Mouse (Mus musculus) heart, adult 2 months (tissue): ENCODE data around the gene Grsf1. TPM values are rescaled to one million over a fixed set of nuclear protein-coding genes. Genes with fewer than 3 reads are reported as not detected.

Experiments used
- DNase-seq, 2 experiments: peaks; one replicate each; pipeline ENCODE4 v3.0.0; 2021
- H3K27ac ChIP-seq: fragments of 200-600 bp; 2 replicates; pipeline ENCODE4 v1.8.1; 2022
- H3K27me3 ChIP-seq: fragments of 200-500 bp; 2 replicates; pipeline ENCODE4 v1.6.1; 2012; ENCODE audit warnings: mild to moderate bottlenecking, low read length, inconsistent platforms, mixed read lengths; ENCODE audit not compliant: control insufficient read depth, insufficient read depth
- H3K36me3 ChIP-seq: fragments of 200-500 bp; 2 replicates; pipeline ENCODE4 v1.6.1; 2012; ENCODE audit warnings: low read length, inconsistent platforms; ENCODE audit not compliant: control insufficient read depth, insufficient read depth
- H3K4me1 ChIP-seq: fragments of 200-500 bp; 2 replicates; pipeline ENCODE4 v1.6.1; 2011; ENCODE audit warnings: low read length; ENCODE audit not compliant: control insufficient read depth, insufficient read depth
- H3K4me3 ChIP-seq: fragments of 200-600 bp; 2 replicates; pipeline ENCODE4 v1.8.1; 2022
- H3K79me2 ChIP-seq: fragments of 200-500 bp; replicated peaks from 2 replicates; pipeline ENCODE4 v1.6.1; 2012; ENCODE audit warnings: mild to moderate bottlenecking, inconsistent platforms, low read length, moderate library complexity, mixed read lengths; ENCODE audit not compliant: control insufficient read depth, insufficient read depth
- H3K9ac ChIP-seq: fragments of 200-500 bp; 2 replicates; pipeline ENCODE4 v1.6.1; 2012; ENCODE audit warnings: low read depth, mild to moderate bottlenecking, control low read depth, inconsistent platforms, low read length, mixed read lengths
- CTCF ChIP-seq: fragments of 200-600 bp; IDR thresholded peaks from 2 replicates; pipeline ENCODE4 v1.8.1; 2022; ENCODE audit warnings: antibody characterized with exemption, mild to moderate bottlenecking, moderate library complexity
- EP300 ChIP-seq: fragments of 200-500 bp; IDR thresholded peaks from 2 replicates; pipeline ENCODE4 v1.6.1; 2011; ENCODE audit warnings: low read depth, low read length, control low read depth; ENCODE audit not compliant: insufficient read depth
- POLR2A ChIP-seq: fragments of 200-500 bp; IDR thresholded peaks from 2 replicates; pipeline ENCODE4 v1.6.1; 2011; ENCODE audit warnings: mild to moderate bottlenecking, low read depth, low read length, control low read depth; ENCODE audit not compliant: insufficient read depth
- WGBS: fragments of 180-500 bp; shearing (Covaris S2); methylation state at CpG from one replicate; pipeline ENCODE4 v1.1.7; 2018; 5-methylcytosine and 5-hydroxymethylcytosine counted together
- intact Hi-C: fragments of 180-260 bp; cut with DNase I; formaldehyde crosslinking; loops from one replicate; pipeline ENCODE4 v1.15.1; 2025
- polyA plus RNA-seq: library from polyadenylated mRNA; depleted of rRNA; stranded (reverse); fragments of >200 nt; gene quantifications from 2 replicates; pipeline ENCODE4 v1.2.3, GENCODE M21; 2012; rRNA removed
- total RNA-seq, 2 experiments: library from RNA; stranded (reverse); gene quantifications; 2 replicates each; pipeline ENCODE4 v1.2.3; 2021

Grsf1 gene
- total and polyA plus RNA-seq, 3 experiments: 63.6 to 211 (median 187) TPM

GRCm38 (mm10) chr5:88614129-88614528 is 61.8 kb downstream of the Grsf1 start:
- H3K9ac ChIP-seq: no peak overlapping the region
- TF ChIP-seq CTCF (no peak), POLR2A (no peak), EP300 (no peak)
- H3K4me3 ChIP-seq: no peak overlapping the region
- no peaks in the 10 kb centered on the region for H3K4me1 ChIP-seq
- H3K27ac ChIP-seq: no peak overlapping the region
- intact Hi-C loops: no loop called here
- H3K36me3 ChIP-seq: no peaks in the 10 kb centered on the region; the same call in 1 of the 2 replicates
- no peaks in the 10 kb centered on the region for H3K79me2 ChIP-seq
- no peaks in the 10 kb centered on the region for H3K27me3 ChIP-seq
- WGBS: 95% methylated on average over 1 of the region's 1 CpGs
- no peak for DNase-seq

Other genes with a start within 250 kb of the Grsf1 start
- gene Ambn, start 220.2 kb downstream of the Grsf1 start, total RNA-seq: not detected
- gene Ambn, start 220.2 kb downstream of the Grsf1 start, polyA plus RNA-seq: not detected in 2 replicates
- gene Enam, start 188.2 kb downstream of the Grsf1 start, total RNA-seq: not detected
- gene Enam, start 188.2 kb downstream of the Grsf1 start, polyA plus RNA-seq: not detected in 2 replicates
- gene Jchain, start 148.3 kb downstream of the Grsf1 start, total RNA-seq: under 1 TPM; 0.36 to 0.39 TPM
- 3.1 and 3.9 TPM in 2 replicates for gene Jchain, start 148.3 kb downstream of the Grsf1 start, polyA plus RNA-seq
- 10 to 100 TPM; 19.9 to 22.7 TPM for gene Utp3, start 121.7 kb downstream of the Grsf1 start, total RNA-seq
- 6.9 and 8.8 TPM in 2 replicates for gene Utp3, start 121.7 kb downstream of the Grsf1 start, polyA plus RNA-seq
- 10 to 100 TPM; 11.6 to 13.3 TPM for gene Rufy3, start 111.1 kb downstream of the Grsf1 start, total RNA-seq
- 4.7 and 7.2 TPM in 2 replicates for gene Rufy3, start 111.1 kb downstream of the Grsf1 start, polyA plus RNA-seq
- 10 to 100 TPM; 18.1 to 23.0 TPM for gene Mob1b, start 44.7 kb upstream of the Grsf1 start, total RNA-seq
- gene Mob1b, start 44.7 kb upstream of the Grsf1 start, polyA plus RNA-seq: 4.6 and 11.9 TPM in 2 replicates
- 1 to 10 TPM; 2.3 to 2.5 TPM for gene Dck, start 88.8 kb upstream of the Grsf1 start, total RNA-seq
- 1.6 and 3.0 TPM in 2 replicates for gene Dck, start 88.8 kb upstream of the Grsf1 start, polyA plus RNA-seq
- 10 to 100 TPM; 19.4 to 25.5 TPM for gene Slc4a4, start 210.6 kb upstream of the Grsf1 start, total RNA-seq
- 4.9 and 9.3 TPM in 2 replicates for gene Slc4a4, start 210.6 kb upstream of the Grsf1 start, polyA plus RNA-seq